Mouse (Mus musculus) thymus, adult 2 months (tissue): ENCODE results near the gene Lxn.

Experiments used
- CTCF ChIP-seq: fragments of 200-500 bp; IDR thresholded peaks from 2 replicates; pipeline ENCODE4 v1.5.1; 2012; ENCODE audit warnings: mild to moderate bottlenecking, control low read depth, low read length, moderate library complexity, borderline replicate concordance; ENCODE audit not compliant: control insufficient read depth, poor library complexity, insufficient read depth; ENCODE audit errors: extremely low read depth
- POLR2A ChIP-seq: fragments of 200-500 bp; IDR thresholded peaks from 2 replicates; pipeline ENCODE4 v1.6.1; 2012; ENCODE audit warnings: mild to moderate bottlenecking, low read length, control low read depth, moderate library complexity; ENCODE audit not compliant: control insufficient read depth, poor library complexity, insufficient read depth; ENCODE audit errors: extremely low read depth

DNA sequence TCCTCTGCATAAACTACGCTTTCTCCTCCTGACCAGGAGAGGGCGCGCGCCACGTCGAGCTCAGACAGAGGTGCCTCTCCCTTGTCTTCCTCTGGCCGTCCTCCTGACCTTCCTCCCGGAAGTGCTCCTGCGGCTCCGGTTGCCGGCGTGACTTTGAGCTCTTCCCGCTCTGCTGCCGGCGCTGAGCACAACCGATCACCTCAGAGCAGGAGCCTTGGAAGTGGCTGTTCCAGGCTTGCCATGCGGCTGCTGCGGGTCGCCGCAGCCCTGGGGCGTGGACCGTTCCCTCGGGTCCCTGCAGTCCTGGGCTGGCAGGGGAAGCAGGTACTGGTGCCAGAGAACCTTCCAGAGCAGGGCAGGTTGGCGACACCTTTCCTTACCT, 33.7 kb downstream of the Lxn start, which contains the start of gene Gfm1:
- 0 out of 2 replicates have a peak, but pooled peaks have one; percentile 34 for TF ChIP-seq POLR2A
- peak; percentile 88 for TF ChIP-seq CTCF
